ENCODE assay signal across 14 mouse cellular contexts in genomic region chr10:69678230-69678629, GRCm38 (mm10).
DNase-seq lines count a peak whose midpoint lies in the region; ATAC-seq and TF ChIP-seq lines count a peak whose summit lies in the region.
"Had no signal": no experiment of that assay in that cellular context is flagged by ENCODE, and none has a peak within 500 bp of the region (broad histone marks: within the 10 kb centered on the region; RNA-seq: fewer than 3 reads in every experiment).

No protein-coding gene starts in this region.

- ATAC-seq in hindbrain, embryonic 11.5 days (ENCODE audit: low FRiP score) = peak; percentile 65; the same call in 1 of the 2 replicates
- ATAC-seq in neural tube, embryonic 13.5 days (ENCODE audit: low read depth) = no peak
- no peak for ATAC-seq in neural tube, embryonic 15.5 days (ENCODE audit: low FRiP score)
- ATAC-seq in hindbrain, postnatal 0 days = peak; percentile 66
- no peak for ATAC-seq in megakaryocyte, adult 5-6 weeks (ENCODE audit: poor library complexity, severe bottlenecking)
- ATAC-seq in liver, postnatal 0 days = no peak
- ATAC-seq: intestine, postnatal 0 days had no signal

- WGBS in hindbrain, embryonic 11.5 days = 66% methylated on average over 15 of the region's 15 CpGs
- WGBS in hindbrain, embryonic 10.5 days = 71% methylated on average over 15 of the region's 15 CpGs
- 63% methylated on average over 15 of the region's 15 CpGs for WGBS in neural tube, embryonic 13.5 days
- WGBS in neural tube, embryonic 15.5 days = 59% methylated on average over 15 of the region's 15 CpGs
- 49% methylated on average over 15 of the region's 15 CpGs for WGBS in hindbrain, postnatal 0 days
- 85% methylated on average over 15 of the region's 15 CpGs for WGBS in liver, postnatal 0 days (ENCODE audit: insufficient replicate concordance)

- no peaks in the 10 kb centered on the region for H3K27me3 ChIP-seq in hindbrain, embryonic 11.5 days (ENCODE audit: control insufficient read depth, insufficient read depth, low read length)
- H3K27me3 ChIP-seq in hindbrain, embryonic 10.5 days (ENCODE audit: insufficient read depth, poor library complexity, severe bottlenecking) = no peaks in the 10 kb centered on the region
- H3K27me3 ChIP-seq in neural tube, embryonic 13.5 days = no peaks in the 10 kb centered on the region
- no peaks in the 10 kb centered on the region for H3K27me3 ChIP-seq in neural tube, embryonic 15.5 days (replicated peaks)
- H3K27me3 ChIP-seq in hindbrain, postnatal 0 days (ENCODE audit: insufficient read depth, low read length) = no peaks in the 10 kb centered on the region
- H3K27me3 ChIP-seq in liver, postnatal 0 days (ENCODE audit: insufficient read depth, low read length) = no peaks in the 10 kb centered on the region
- H3K27me3 ChIP-seq: heart, embryonic 15.5 days; liver, embryonic 13.5 days had no signal

- no peaks in the 10 kb centered on the region for H3K9me3 ChIP-seq in hindbrain, embryonic 11.5 days (ENCODE audit: control insufficient read depth, low read length)
- H3K9me3 ChIP-seq in hindbrain, embryonic 10.5 days = 0 out of 2 replicates have a peak, but pooled peaks cover 5% of the 10 kb centered on the region
- H3K9me3 ChIP-seq in neural tube, embryonic 13.5 days = no peaks in the 10 kb centered on the region
- no peaks in the 10 kb centered on the region for H3K9me3 ChIP-seq in neural tube, embryonic 15.5 days (replicated peaks)
- H3K9me3 ChIP-seq in hindbrain, postnatal 0 days (ENCODE audit: low read length) = no peaks in the 10 kb centered on the region
- no peaks in the 10 kb centered on the region; the same call in 1 of the 2 replicates for H3K9me3 ChIP-seq in liver, postnatal 0 days (ENCODE audit: low read length)
- H3K9me3 ChIP-seq: heart, embryonic 15.5 days; liver, embryonic 13.5 days had no signal

- no peak for TF ChIP-seq EP300 in liver, postnatal 0 days (IDR thresholded peaks at IDR 0.05; ENCODE audit: low read depth)

- H3K4me1 ChIP-seq in hindbrain, embryonic 11.5 days (replicated peaks; ENCODE audit: control insufficient read depth, insufficient read depth, low read length) = no peaks in the 10 kb centered on the region
- H3K4me1 ChIP-seq in hindbrain, embryonic 10.5 days (replicated peaks) = no peaks in the 10 kb centered on the region
- H3K4me1 ChIP-seq in neural tube, embryonic 13.5 days (replicated peaks) = peaks cover 12% of the 10 kb centered on the region
- H3K4me1 ChIP-seq in neural tube, embryonic 15.5 days = peaks cover 10% of the 10 kb centered on the region
- H3K4me1 ChIP-seq in hindbrain, postnatal 0 days (ENCODE audit: insufficient read depth, low read length) = no peaks in the 10 kb centered on the region
- H3K4me1 ChIP-seq in liver, postnatal 0 days (ENCODE audit: insufficient read depth) = no peaks in the 10 kb centered on the region
- H3K4me1 ChIP-seq: heart, embryonic 15.5 days; liver, embryonic 13.5 days had no signal

- no peak overlapping the region for H3K4me3 ChIP-seq in hindbrain, embryonic 11.5 days (ENCODE audit: low read depth, low read length)
- no peak overlapping the region for H3K4me3 ChIP-seq in hindbrain, embryonic 10.5 days
- no peak overlapping the region for H3K4me3 ChIP-seq in neural tube, embryonic 13.5 days
- no peak overlapping the region for H3K4me3 ChIP-seq in neural tube, embryonic 15.5 days (replicated peaks)
- no peak overlapping the region for H3K4me3 ChIP-seq in hindbrain, postnatal 0 days (ENCODE audit: low read length)
- no peak overlapping the region for H3K4me3 ChIP-seq in liver, postnatal 0 days (ENCODE audit: low read depth, low read length)
- H3K4me3 ChIP-seq: erythroblast, embryonic 14.5 days; heart, embryonic 15.5 days; liver, embryonic 13.5 days had no signal

- no peak for TF ChIP-seq CTCF in hindbrain, postnatal 0 days (IDR thresholded peaks at IDR 0.05; ENCODE audit: low read depth)
- no peak for TF ChIP-seq CTCF in liver, postnatal 0 days (IDR thresholded peaks at IDR 0.05; ENCODE audit: low read depth)

- H3K36me3 ChIP-seq in hindbrain, embryonic 11.5 days (ENCODE audit: control insufficient read depth, insufficient read depth, low read length) = no peaks in the 10 kb centered on the region
- H3K36me3 ChIP-seq in hindbrain, embryonic 10.5 days = no peaks in the 10 kb centered on the region
- H3K36me3 ChIP-seq in neural tube, embryonic 13.5 days = no peaks in the 10 kb centered on the region
- no peaks in the 10 kb centered on the region for H3K36me3 ChIP-seq in neural tube, embryonic 15.5 days
- H3K36me3 ChIP-seq in hindbrain, postnatal 0 days (ENCODE audit: insufficient read depth, low read length) = no peaks in the 10 kb centered on the region
- no peaks in the 10 kb centered on the region for H3K36me3 ChIP-seq in liver, postnatal 0 days (replicated peaks; ENCODE audit: insufficient read depth, low read length)
- H3K36me3 ChIP-seq: heart, embryonic 15.5 days; liver, embryonic 13.5 days had no signal

- no peak overlapping the region for H3K4me2 ChIP-seq in hindbrain, embryonic 11.5 days (replicated peaks; ENCODE audit: low read depth, low read length)
- no peak overlapping the region for H3K4me2 ChIP-seq in neural tube, embryonic 13.5 days
- no peak overlapping the region for H3K4me2 ChIP-seq in neural tube, embryonic 15.5 days
- no peak overlapping the region for H3K4me2 ChIP-seq in hindbrain, postnatal 0 days (ENCODE audit: low read depth, low read length)
- H3K4me2 ChIP-seq in liver, postnatal 0 days (ENCODE audit: low read depth, low read length) = no peak overlapping the region
- H3K4me2 ChIP-seq: heart, embryonic 15.5 days; liver, embryonic 13.5 days had no signal

- no peak overlapping the region for H3K27ac ChIP-seq in hindbrain, embryonic 11.5 days (ENCODE audit: low read depth, low read length)
- H3K27ac ChIP-seq in hindbrain, embryonic 10.5 days = no peak overlapping the region
- peak overlapping the region; percentile 56; the same call in 1 of the 2 replicates for H3K27ac ChIP-seq in neural tube, embryonic 13.5 days (replicated peaks)
- no peak overlapping the region for H3K27ac ChIP-seq in neural tube, embryonic 15.5 days (replicated peaks)
- H3K27ac ChIP-seq in hindbrain, postnatal 0 days = no peak overlapping the region
- H3K27ac ChIP-seq in liver, postnatal 0 days (ENCODE audit: low read depth) = no peak overlapping the region
- H3K27ac ChIP-seq: heart, embryonic 15.5 days; liver, embryonic 13.5 days had no signal

- DNase-seq in hindbrain, embryonic 11.5 days (ENCODE audit: low spot score) = peak; percentile 13
- no peak for DNase-seq in hindbrain, embryonic 10.5 days (ENCODE audit: low spot score)
- peak; percentile 50 for DNase-seq in hindbrain, postnatal 0 days (ENCODE audit: low spot score)
- no peak for DNase-seq in urinary bladder, postnatal 10 days (ENCODE audit: low spot score)
- no peak for DNase-seq in liver, postnatal 0 days
- DNase-seq: liver, embryonic 13.5 days; right cerebral cortex, postnatal 4 days; thymus, postnatal 36 days had no signal

- H3K9ac ChIP-seq in hindbrain, embryonic 11.5 days (ENCODE audit: low read depth, low read length) = no peak overlapping the region
- no peak overlapping the region for H3K9ac ChIP-seq in neural tube, embryonic 13.5 days
- H3K9ac ChIP-seq in neural tube, embryonic 15.5 days (replicated peaks) = no peak overlapping the region
- no peak overlapping the region for H3K9ac ChIP-seq in hindbrain, postnatal 0 days (replicated peaks; ENCODE audit: low read length)
- H3K9ac ChIP-seq in liver, postnatal 0 days (replicated peaks) = no peak overlapping the region
- H3K9ac ChIP-seq: heart, embryonic 15.5 days; liver, embryonic 13.5 days had no signal

Comparison
In these comparisons a context has a peak if more than half of its experiments do, and no peak if none do; other contexts are left out.
1. DNase-seq: peak in hindbrain, embryonic 11.5 days (single experiment) and hindbrain, postnatal 0 days (single experiment); none in hindbrain, embryonic 10.5 days (single experiment), urinary bladder, postnatal 10 days (single experiment) and liver, postnatal 0 days (single experiment).
2. ATAC-seq: peak in hindbrain, embryonic 11.5 days (single experiment) and hindbrain, postnatal 0 days (single experiment); none in neural tube, embryonic 13.5 days (single experiment), neural tube, embryonic 15.5 days (single experiment), megakaryocyte, adult 5-6 weeks (single experiment) and liver, postnatal 0 days (single experiment).